Mouse (Mus musculus): ENCODE data around the gene Prrc2b.

DNA sequence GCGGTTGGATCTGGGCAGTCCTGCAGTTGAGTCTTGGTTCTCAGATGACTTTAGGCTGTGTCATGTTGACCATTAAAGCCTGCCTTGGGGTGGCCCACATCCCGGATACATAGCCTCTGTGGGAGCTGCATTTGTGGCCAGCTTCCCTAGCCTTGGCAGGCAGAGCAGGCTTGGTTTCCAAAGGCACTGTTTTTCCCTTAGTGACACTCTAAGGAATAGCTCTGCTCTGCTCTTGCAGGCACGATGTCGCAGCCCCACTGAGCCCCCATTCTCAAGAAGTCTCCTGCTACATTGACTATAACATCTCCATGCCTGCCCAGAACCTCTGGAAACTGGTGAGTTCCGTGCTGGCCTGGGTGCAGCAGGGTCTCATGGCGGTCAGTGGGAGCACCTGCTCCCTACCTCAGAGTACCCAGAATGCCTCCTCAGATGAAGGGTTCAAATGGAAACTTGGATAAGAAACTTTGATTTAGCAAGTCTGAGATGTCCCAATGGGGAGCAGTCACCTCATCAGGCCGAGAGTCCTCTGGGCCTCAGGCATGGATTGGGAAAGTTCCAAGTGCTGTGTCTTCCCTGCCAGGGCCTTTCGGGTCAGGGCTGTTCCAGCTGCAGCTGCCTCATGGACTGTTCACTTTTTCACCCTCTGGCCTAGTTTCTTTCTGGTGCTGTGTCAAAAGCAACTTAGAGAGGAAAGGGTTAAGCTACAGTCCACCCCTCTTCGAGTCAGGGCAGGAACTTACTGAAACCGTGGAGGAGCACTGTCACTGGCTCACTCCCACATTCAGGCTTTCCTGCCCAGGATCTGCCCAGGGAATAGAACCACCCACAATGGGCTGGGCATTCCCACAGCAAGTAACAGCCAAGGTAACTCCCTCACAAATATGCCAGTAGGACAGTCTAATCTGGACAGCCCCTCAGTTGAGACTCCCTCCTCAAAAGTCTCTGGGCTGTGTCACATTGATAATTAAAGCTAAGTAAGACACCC, 97.8 kb downstream of the Prrc2b start:
- TF ChIP-seq CTCF (IDR thresholded peaks at IDR 0.05; ENCODE audit: low read depth): no peak
- no peak for TF ChIP-seq EP300 (IDR thresholded peaks at IDR 0.05; ENCODE audit: low read depth)
